Mouse (Mus musculus): ENCODE data around the gene Cflar. TPM values are rescaled to one million over a fixed set of nuclear protein-coding genes. Genes with fewer than 3 reads are reported as not detected.
A peak's percentile ranks its signal among the peaks of the same experiment; 100 is the strongest.
"Not testable (repeated sequence)": the region's sequence is repeated elsewhere in the genome, so short reads cannot be mapped to it uniquely, and the experiment has no call there.

Cflar gene
- total RNA-seq, 2 experiments from 2014 or later: 101 to 104 TPM

GRCm38 (mm10) chr1:58773905-58774304 lies 62.6 kb downstream of the Cflar start:
- no peak for DNase-seq (ENCODE audit: low spot score in 2 of 2)

DNA sequence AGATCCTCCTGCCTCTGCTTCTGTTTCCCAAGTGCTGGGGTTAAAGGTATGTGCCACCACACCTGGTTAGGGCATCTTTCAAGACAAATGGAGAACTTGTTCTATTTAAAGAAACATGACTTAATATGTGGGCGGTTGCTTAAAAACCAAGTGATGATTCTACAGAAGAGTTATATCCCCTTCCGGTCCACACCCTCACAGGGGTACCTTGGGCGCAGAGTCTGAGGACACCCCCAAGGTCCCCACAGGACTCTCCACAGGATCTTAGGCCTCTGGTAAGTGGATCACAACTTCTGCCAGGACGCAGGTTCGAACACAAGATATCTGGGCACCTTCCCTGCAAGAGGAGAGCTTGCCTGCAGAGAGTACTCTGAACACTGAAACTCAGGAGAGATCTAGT lies 64.1 kb downstream of the Cflar start:
- DNase-seq (ENCODE audit: low spot score in 2 of 2): no peak

- DNase-seq (ENCODE audit: low spot score in 2 of 2): no peak
These were observed 66.3 kb downstream of the Cflar start for GRCm38 (mm10) chr1:58777583-58777982.

GRCm38 (mm10) chr1:58778226-58778625 lies 66.9 kb downstream of the Cflar start:
- DNase-seq (ENCODE audit: low spot score in 2 of 2): no peak

DNA sequence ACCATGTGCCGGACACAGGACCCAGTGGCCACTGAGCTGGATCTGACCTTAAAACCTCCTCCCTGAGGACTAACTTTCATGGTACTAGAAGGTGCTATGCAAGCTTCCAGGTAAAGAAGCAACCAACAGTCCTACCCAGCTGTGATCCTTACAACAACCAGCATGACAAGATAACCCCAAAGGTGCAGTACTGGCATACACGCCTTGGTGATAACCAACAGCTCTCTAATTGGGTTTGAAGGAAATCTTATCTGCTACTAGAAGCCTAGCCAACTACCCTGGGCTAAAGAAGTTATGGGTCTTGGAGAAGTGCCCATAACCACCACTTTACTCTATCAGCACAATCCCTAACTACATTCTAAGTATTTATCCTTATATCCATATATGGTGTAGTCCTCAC lies 75.0 kb downstream of the Cflar start:
- no peak for DNase-seq (ENCODE audit: low spot score in 2 of 2)

- no peak for DNase-seq (ENCODE audit: low spot score in 2 of 2)
These were observed 77.1 kb downstream of the Cflar start for GRCm38 (mm10) chr1:58788410-58788809.

DNA sequence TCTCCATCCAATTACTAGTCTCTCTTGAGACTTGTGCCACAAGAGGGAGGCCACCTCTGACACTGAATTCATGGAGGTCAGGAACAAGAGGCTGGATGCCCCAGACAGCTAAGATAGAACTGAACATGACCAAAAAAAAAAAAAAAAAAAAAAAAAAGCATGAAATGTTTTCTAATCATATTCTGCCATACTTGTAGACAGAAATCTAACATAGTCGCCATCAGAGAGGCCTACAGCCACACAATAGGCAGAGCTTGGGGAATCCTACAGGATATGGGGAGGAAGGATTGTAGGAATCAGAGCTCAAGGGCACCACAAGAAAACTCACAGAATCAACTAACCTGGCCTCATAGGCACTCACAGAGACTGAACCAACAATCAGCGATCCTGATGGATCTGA lies 83.4 kb downstream of the Cflar start:
- no peak for DNase-seq (ENCODE audit: low spot score in 2 of 2)

- DNase-seq (ENCODE audit: low spot score in 2 of 2): peak in 1 of 2 experiments; percentile 28
These were observed 84.2 kb downstream of the Cflar start, which contains the start of gene Casp8 for GRCm38 (mm10) chr1:58795291-58796058. Gene Casp8 (plus strand): TSS chr1:58795374.

GRCm38 (mm10) chr1:58796059-58796363 lies 84.7 kb downstream of the Cflar start:
- DNase-seq (ENCODE audit: low spot score in 2 of 2): no peak

GRCm38 (mm10) chr1:58796853-58797252 lies 85.5 kb downstream of the Cflar start:
- no peak for DNase-seq (ENCODE audit: low spot score in 2 of 2)

DNA sequence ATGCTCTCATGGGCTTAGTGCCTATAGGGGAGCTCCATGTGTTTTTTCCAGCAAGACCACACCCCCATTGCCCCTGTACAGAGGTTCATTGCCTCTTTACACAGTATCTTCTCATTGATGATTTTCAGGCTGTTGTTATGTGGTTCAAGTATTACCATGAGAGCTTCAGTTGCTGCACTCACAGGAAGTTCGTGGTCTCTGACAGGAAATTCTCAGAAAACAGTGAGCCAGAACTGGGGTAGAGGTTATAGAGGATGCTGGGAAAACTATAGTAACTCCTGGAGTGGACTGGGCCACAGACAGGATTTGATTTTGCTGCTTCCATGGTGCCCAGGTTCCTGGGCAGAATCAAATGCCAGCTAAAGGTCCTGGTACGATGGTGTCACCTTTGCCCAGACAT lies 86.1 kb downstream of the Cflar start:
- no peak for DNase-seq (ENCODE audit: low spot score in 2 of 2)

GRCm38 (mm10) chr1:58798911-58799310 lies 87.6 kb downstream of the Cflar start:
- no peak for DNase-seq (ENCODE audit: low spot score in 2 of 2)

GRCm38 (mm10) chr1:58800644-58801043 lies 89.3 kb downstream of the Cflar start:
- not testable (repeated sequence) for DNase-seq (ENCODE audit: low spot score in 2 of 2)

DNA sequence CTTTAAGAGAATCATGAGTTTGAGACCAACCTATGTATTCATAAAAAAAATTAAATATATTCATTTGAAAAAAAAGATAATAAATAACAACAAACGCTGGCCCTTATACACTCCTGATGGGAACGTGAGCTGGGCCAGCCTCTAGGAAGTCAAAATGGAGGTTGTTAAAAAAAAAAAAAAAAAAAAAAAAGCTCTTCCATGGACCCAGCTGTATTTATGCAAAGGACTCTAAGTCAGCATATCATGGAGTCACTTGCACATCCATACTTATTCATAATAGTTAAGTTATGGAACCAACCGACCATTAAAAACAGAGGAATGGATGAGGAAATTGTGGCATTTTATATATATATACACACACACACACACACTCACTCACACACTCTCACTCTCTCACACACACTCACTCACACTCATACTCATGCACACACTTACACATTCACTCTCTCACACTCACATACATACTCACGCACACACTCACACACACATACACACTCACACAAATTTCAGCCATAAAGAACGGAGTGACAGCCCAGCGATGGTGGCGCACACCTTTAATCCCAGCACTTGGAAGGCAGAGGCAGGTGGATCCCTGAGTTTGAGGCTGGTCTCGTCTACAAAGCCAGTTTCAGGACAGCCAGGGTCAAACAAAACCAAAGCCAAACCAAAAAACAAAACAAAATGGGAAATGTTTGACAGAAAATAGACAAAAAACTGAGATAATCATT lies 90.4 kb downstream of the Cflar start:
- DNase-seq (ENCODE audit: low spot score in 2 of 2): no peak

DNA sequence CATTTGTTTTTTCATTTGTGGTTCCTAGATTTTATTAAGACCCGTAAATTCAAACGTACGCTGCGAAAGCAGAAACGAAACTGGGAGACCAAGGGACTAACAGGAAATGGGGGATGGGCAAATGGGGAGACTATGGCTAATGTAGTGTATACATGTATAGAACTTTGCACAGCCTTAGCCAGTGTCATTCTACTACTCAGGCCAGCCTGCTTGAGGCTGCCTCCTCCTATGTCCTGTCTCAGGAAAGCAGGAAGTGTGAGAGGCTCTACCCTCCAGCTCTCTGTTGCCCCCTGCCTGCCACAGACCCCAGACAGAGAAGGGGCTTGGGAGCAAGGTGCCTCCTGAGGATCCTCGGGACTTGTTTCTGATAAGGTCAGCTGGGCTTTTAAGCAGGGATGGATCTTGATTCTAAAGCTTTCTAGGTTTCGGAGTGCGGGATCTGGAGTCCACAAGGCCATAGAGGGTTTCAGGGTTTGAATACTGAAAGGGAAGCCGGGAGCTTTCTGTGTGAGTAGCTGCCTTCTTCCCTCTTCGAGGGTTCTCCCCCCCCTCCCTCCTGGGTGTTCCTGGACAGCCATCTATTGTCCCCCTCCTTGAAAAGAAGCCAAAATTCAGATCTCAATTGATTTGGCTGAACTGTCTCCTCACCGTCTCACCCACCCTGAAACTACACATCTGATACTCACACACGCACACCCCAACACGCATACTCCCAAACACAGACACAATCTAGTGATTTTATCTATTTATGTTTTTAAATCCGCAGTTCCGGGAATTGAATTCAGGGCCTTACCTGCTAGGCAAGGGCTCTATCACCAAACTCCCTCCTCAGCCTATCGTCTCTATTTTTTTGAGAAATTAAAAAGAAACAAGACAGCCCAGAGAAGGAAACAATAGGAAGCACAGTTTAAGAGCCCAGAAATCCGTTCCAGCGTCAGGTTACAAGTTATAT lies 91.3 kb downstream of the Cflar start:
- no peak for DNase-seq (ENCODE audit: low spot score in 2 of 2)

DNA sequence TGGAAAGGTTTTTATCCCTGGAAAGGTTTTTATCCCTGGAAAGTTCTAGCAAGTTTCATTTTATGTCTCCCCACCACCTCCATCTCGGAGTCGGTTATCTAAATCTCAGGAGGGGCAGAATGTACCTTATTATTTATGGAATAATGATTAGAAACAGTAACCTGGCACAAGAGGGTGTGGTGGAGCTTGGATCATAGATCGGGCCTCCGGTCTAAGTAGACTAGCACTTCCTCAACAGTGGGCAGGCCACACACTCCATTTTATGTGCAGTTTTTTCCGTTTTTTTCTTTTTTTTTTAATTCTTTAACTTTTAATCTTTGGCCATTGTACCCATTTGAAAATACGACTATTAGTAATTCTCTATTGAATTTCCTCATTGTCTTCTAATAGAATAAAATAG lies 92.2 kb downstream of the Cflar start:
- no peak for DNase-seq (ENCODE audit: low spot score in 2 of 2)

DNA sequence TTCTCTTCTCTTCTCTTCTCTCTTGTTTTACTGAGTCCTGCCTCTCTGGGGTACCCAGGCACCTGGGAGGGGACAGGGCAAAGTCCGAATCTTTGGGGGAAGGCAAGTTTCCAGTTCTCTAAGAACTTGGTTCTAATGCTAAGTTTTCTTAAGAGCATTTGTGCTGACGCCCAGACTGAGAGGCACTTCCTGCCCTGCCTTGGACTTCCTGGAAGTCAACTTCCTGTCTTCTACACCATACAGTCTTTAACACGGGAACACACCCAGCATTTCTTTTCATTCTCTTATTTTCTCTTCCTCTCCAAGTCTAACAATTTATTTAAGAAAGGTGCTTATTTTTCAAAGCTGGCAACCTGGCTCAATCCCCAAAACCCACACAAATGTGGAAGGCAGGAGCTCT lies 95.3 kb downstream of the Cflar start:
- DNase-seq (ENCODE audit: low spot score in 2 of 2): no peak
